In genomic region chr8:84773304-84773703, GRCm38 (mm10) we compare ENCODE assay signal across 8 mouse cellular contexts. TPM values are rescaled to one million over a fixed set of nuclear protein-coding genes. Genes with fewer than 3 reads are reported as not detected.
DNase-seq lines count a peak whose midpoint lies in the region; ATAC-seq and TF ChIP-seq lines count a peak whose summit lies in the region.

No protein-coding gene starts in this region.

- TF ChIP-seq EP300 in heart, adult 2 months (IDR thresholded peaks at IDR 0.05; ENCODE audit: insufficient read depth, low read depth, low read length), result no peak

- WGBS in heart, adult 2 months, result 49% methylated on average over 9 of the region's 9 CpGs
- 3% methylated on average over 9 of the region's 9 CpGs for WGBS in neural tube, embryonic 12.5 days
- 1% methylated on average over 9 of the region's 9 CpGs for WGBS in limb, embryonic 10.5 days
- WGBS in stomach, embryonic 16.5 days, result 10% methylated on average over 9 of the region's 9 CpGs

- H3K27me3 ChIP-seq in heart, adult 2 months (ENCODE audit: control insufficient read depth, insufficient read depth, low read length), result no peaks in the 10 kb centered on the region
- peaks cover 98% of the 10 kb centered on the region for H3K27me3 ChIP-seq in neural tube, embryonic 12.5 days (replicated peaks)
- peaks cover 100% of the 10 kb centered on the region for H3K27me3 ChIP-seq in limb, embryonic 10.5 days (ENCODE audit: low read depth, poor library complexity, severe bottlenecking)
- H3K27me3 ChIP-seq in stomach, embryonic 16.5 days (ENCODE audit: control insufficient read depth, insufficient read depth, low read length), result peaks cover 7% of the 10 kb centered on the region; the same call in 1 of the 2 replicates

- intact Hi-C loops in heart, adult 2 months (cut with DNase I), result no loop called here
- intact Hi-C loops in heart, postnatal 25 days (cut with DNase I), result no loop called here

- DNase-seq in heart, adult 2 months, result peak in 1 of 2 experiments; percentile 37
- no peak for DNase-seq in heart, postnatal 25 days (ENCODE audit: low spot score)
- no peak for DNase-seq in neural tube, embryonic 10.5 days (ENCODE audit: extremely low spot score, low spot score)
- DNase-seq in limb, embryonic 10.5 days (ENCODE audit: low spot score), result no peak
- no peak for DNase-seq in adrenal gland, postnatal 25 days
- DNase-seq in spleen, postnatal 10 days (ENCODE audit: low spot score in 2 of 2), result no peak

- H3K79me2 ChIP-seq in heart, adult 2 months (replicated peaks; ENCODE audit: control insufficient read depth, insufficient read depth, low read length), result peaks cover 2% of the 10 kb centered on the region

- no peak for ATAC-seq in neural tube, embryonic 12.5 days (ENCODE audit: low FRiP score, low read depth)
- no peak for ATAC-seq in stomach, embryonic 16.5 days (ENCODE audit: insufficient read depth, low FRiP score)

- no peaks in the 10 kb centered on the region for H3K36me3 ChIP-seq in heart, adult 2 months (ENCODE audit: control insufficient read depth, insufficient read depth, low read length)
- H3K36me3 ChIP-seq in neural tube, embryonic 12.5 days, result no peaks in the 10 kb centered on the region
- H3K36me3 ChIP-seq in limb, embryonic 10.5 days, result no peaks in the 10 kb centered on the region
- no peaks in the 10 kb centered on the region for H3K36me3 ChIP-seq in stomach, embryonic 16.5 days (ENCODE audit: control insufficient read depth, insufficient read depth, low read length)

- H3K9ac ChIP-seq in heart, adult 2 months (ENCODE audit: low read depth, low read length), result no peak overlapping the region; the same call in 1 of the 2 replicates
- 0 out of 2 replicates have a peak overlapping the region, but pooled peaks have one; percentile 0 for H3K9ac ChIP-seq in neural tube, embryonic 12.5 days
- peak overlapping the region; percentile 62 for H3K9ac ChIP-seq in stomach, embryonic 16.5 days (ENCODE audit: low read length)

- TF ChIP-seq POLR2A in heart, adult 2 months (IDR thresholded peaks at IDR 0.05; ENCODE audit: insufficient read depth, low read depth, low read length), result peak; percentile 29; the same call in 1 of the 2 replicates

- no peaks in the 10 kb centered on the region for H3K9me3 ChIP-seq in neural tube, embryonic 12.5 days
- H3K9me3 ChIP-seq in limb, embryonic 10.5 days (replicated peaks), result no peaks in the 10 kb centered on the region
- H3K9me3 ChIP-seq in stomach, embryonic 16.5 days (replicated peaks; ENCODE audit: control insufficient read depth, low read length), result no peaks in the 10 kb centered on the region

- H3K4me3 ChIP-seq in heart, adult 2 months, result peak overlapping the region; percentile 21; the same call in 1 of the 2 replicates
- H3K4me3 ChIP-seq in neural tube, embryonic 12.5 days, result peak overlapping the region; percentile 23; the same call in 1 of the 2 replicates
- H3K4me3 ChIP-seq in limb, embryonic 10.5 days, result peak overlapping the region; percentile 41; the same call in 1 of the 2 replicates
- peak overlapping the region; percentile 40 for H3K4me3 ChIP-seq in stomach, embryonic 16.5 days (replicated peaks; ENCODE audit: low read length)

- peak overlapping the region; percentile 50 for H3K4me2 ChIP-seq in neural tube, embryonic 12.5 days (replicated peaks)
- peak overlapping the region; percentile 58 for H3K4me2 ChIP-seq in stomach, embryonic 16.5 days (ENCODE audit: low read depth, low read length)

- peaks cover 24% of the 10 kb centered on the region for H3K4me1 ChIP-seq in heart, adult 2 months (ENCODE audit: control insufficient read depth, insufficient read depth, low read length)
- H3K4me1 ChIP-seq in neural tube, embryonic 12.5 days, result peaks cover 34% of the 10 kb centered on the region
- H3K4me1 ChIP-seq in limb, embryonic 10.5 days, result peaks cover 53% of the 10 kb centered on the region
- H3K4me1 ChIP-seq in stomach, embryonic 16.5 days (ENCODE audit: control insufficient read depth, insufficient read depth, low read length), result peaks cover 53% of the 10 kb centered on the region

- no peak for TF ChIP-seq CTCF in heart, adult 2 months (IDR thresholded peaks at IDR 0.05)

- H3K27ac ChIP-seq in heart, adult 2 months, result peak overlapping the region; percentile 46
- no peak overlapping the region for H3K27ac ChIP-seq in neural tube, embryonic 12.5 days
- H3K27ac ChIP-seq in limb, embryonic 10.5 days, result no peak overlapping the region
- peak overlapping the region; percentile 98 for H3K27ac ChIP-seq in stomach, embryonic 16.5 days (ENCODE audit: low read length)

RNA-seq across cellular contexts. Expression of gene Nfix, which starts 26.8 kb away (rescaled TPM):
- 100 to 1,000 TPM; 274 to 297 TPM for total RNA-seq in heart, adult 2 months (2021)
- 49.0 and 68.7 TPM in 2 replicates for polyA plus RNA-seq in heart, adult 2 months (2012; rRNA removed)
- total RNA-seq in heart, postnatal 25 days (2021), result 100 to 1,000 TPM; 287 to 311 TPM
- polyA plus RNA-seq in neural tube, embryonic 12.5 days (2016; fragmentation: Nextera tagmentation; extraction: Ambion mirVana), result 8.4 and 11.2 TPM in 2 replicates
- 0.24 and 2.1 TPM in 2 replicates for polyA plus RNA-seq in limb, embryonic 10.5 days (2016; fragmentation: Nextera tagmentation; extraction: Ambion mirVana)
- polyA plus RNA-seq in stomach, embryonic 16.5 days (2015; fragmentation: Nextera tagmentation; extraction: Ambion mirVana), result 36.5 and 37.8 TPM in 2 replicates
- 87.7 and 111 TPM in 2 replicates for total RNA-seq in adrenal gland, postnatal 25 days (2021)

RNA-seq across cellular contexts. Expression of gene Dand5, which starts 49.3 kb away (rescaled TPM):
- 10 to 100 TPM; 11.2 to 12.3 TPM for total RNA-seq in heart, adult 2 months (2021)
- 6.1 and 7.6 TPM in 2 replicates for polyA plus RNA-seq in heart, adult 2 months (2012; rRNA removed)
- 10 to 100 TPM in 1 of 2 experiments, 1 to 10 TPM in 1; 9.6 to 10.3 TPM for total RNA-seq in heart, postnatal 25 days (2021)
- polyA plus RNA-seq in neural tube, embryonic 12.5 days (2016; fragmentation: Nextera tagmentation; extraction: Ambion mirVana), result 6.5 and 8.3 TPM in 2 replicates
- 1.9 and 2.7 TPM in 2 replicates for polyA plus RNA-seq in limb, embryonic 10.5 days (2016; fragmentation: Nextera tagmentation; extraction: Ambion mirVana)
- 6.0 and 7.2 TPM in 2 replicates for polyA plus RNA-seq in stomach, embryonic 16.5 days (2015; fragmentation: Nextera tagmentation; extraction: Ambion mirVana)
- 11.2 and 11.6 TPM in 2 replicates for total RNA-seq in adrenal gland, postnatal 25 days (2021)

RNA-seq across cellular contexts. Expression of gene G430095P16Rik, which starts 50.5 kb away (rescaled TPM):
- total RNA-seq in heart, adult 2 months (2021), result under 1 TPM in 1 of 2 experiments, not detected in 1; 0.55 TPM
- polyA plus RNA-seq in heart, adult 2 months (2012; rRNA removed), result 0.70 TPM in 1 of 2 replicates, not detected in the other
- total RNA-seq in heart, postnatal 25 days (2021), result under 1 TPM in 1 of 2 experiments, not detected in 1; 0.39 TPM
- 2.5 and 2.6 TPM in 2 replicates for polyA plus RNA-seq in neural tube, embryonic 12.5 days (2016; fragmentation: Nextera tagmentation; extraction: Ambion mirVana)
- polyA plus RNA-seq in limb, embryonic 10.5 days (2016; fragmentation: Nextera tagmentation; extraction: Ambion mirVana), result 3.7 and 8.1 TPM in 2 replicates
- 3.2 and 4.1 TPM in 2 replicates for polyA plus RNA-seq in stomach, embryonic 16.5 days (2015; fragmentation: Nextera tagmentation; extraction: Ambion mirVana)
- total RNA-seq in adrenal gland, postnatal 25 days (2021), result not detected in 2 replicates

RNA-seq across cellular contexts. Expression of gene Gadd45gip1, which starts 58.0 kb away (rescaled TPM):
- 10 to 100 TPM; 27.4 to 29.7 TPM for total RNA-seq in heart, adult 2 months (2021)
- polyA plus RNA-seq in heart, adult 2 months (2012; rRNA removed), result 13.4 and 21.2 TPM in 2 replicates
- total RNA-seq in heart, postnatal 25 days (2021), result 10 to 100 TPM; 28.9 to 30.0 TPM
- 39.7 and 40.1 TPM in 2 replicates for polyA plus RNA-seq in neural tube, embryonic 12.5 days (2016; fragmentation: Nextera tagmentation; extraction: Ambion mirVana)
- 51.7 and 54.4 TPM in 2 replicates for polyA plus RNA-seq in limb, embryonic 10.5 days (2016; fragmentation: Nextera tagmentation; extraction: Ambion mirVana)
- polyA plus RNA-seq in stomach, embryonic 16.5 days (2015; fragmentation: Nextera tagmentation; extraction: Ambion mirVana), result 42.0 and 49.5 TPM in 2 replicates
- total RNA-seq in adrenal gland, postnatal 25 days (2021), result 55.1 and 59.9 TPM in 2 replicates

Comparison
In these comparisons a context has a peak if more than half of its experiments do, and no peak if none do; other contexts are left out.
1. H3K27ac ChIP-seq: peak in heart, adult 2 months (single experiment) and stomach, embryonic 16.5 days (single experiment); none in neural tube, embryonic 12.5 days (single experiment) and limb, embryonic 10.5 days (single experiment).
2. Peak in every context shown above with its lines, with median percentiles within 50 percentile points of each other: H3K4me3 ChIP-seq.